Mouse (Mus musculus): ENCODE results near the gene Rims3. TPM values are rescaled to one million over a fixed set of nuclear protein-coding genes. Genes with fewer than 3 reads are reported as not detected.

Gene Rims3
- polyA plus RNA-seq, 1 experiment = 0.39 TPM

- Histone ChIP-seq H3K4me1 (ENCODE audit: control insufficient read depth, insufficient read depth, low read length) (peaks cover 3% of the 10 kb centered on the region; the same call in 1 of the 2 replicates), H3K4me3 (ENCODE audit: insufficient read depth, low read depth, low read length) (no peak overlapping the region), H3K36me3 (ENCODE audit: control insufficient read depth, insufficient read depth, low read length) (no peaks in the 10 kb centered on the region), H3K27ac (ENCODE audit: insufficient read depth, low read depth, low read length) (no peak overlapping the region), H3K27me3 (replicated peaks; ENCODE audit: control insufficient read depth, insufficient read depth, low read length) (no peaks in the 10 kb centered on the region)
- WGBS = 73% methylated on average over 4 of the region's 4 CpGs
- TF ChIP-seq POLR2A (IDR thresholded peaks at IDR 0.05; ENCODE audit: low read depth, low read length) (no peak), CTCF (conservative IDR thresholded peaks at IDR 0.05; ENCODE audit: insufficient read depth, insufficient read length, low read depth, low read length) (no peak)
- no peak for DNase-seq
Observed at GRCm38 (mm10) chr4:120914501-120914900, 59.9 kb downstream of the Rims3 start.

DNA sequence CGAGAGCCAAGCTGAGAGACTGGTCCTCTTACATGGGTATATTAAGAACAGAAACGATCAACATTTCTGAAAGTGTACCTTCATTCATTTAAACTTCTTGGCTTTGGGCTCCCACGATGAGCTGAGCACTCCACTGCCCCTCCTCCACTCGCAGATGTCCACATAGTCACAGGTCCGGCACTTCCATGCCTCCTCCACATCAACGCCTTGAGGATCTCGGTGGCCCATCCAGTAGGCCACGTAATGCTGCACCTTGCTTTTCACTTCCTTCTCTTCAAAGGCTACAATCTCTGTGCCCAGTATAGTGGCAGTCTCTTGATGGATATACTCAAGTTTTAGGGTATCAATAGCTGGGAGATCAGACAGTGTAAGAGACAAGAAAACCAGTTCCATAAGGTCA, 66.8 kb downstream of the Rims3 start:
- WGBS = 87% methylated on average over 8 of the region's 8 CpGs
- H3K36me3 ChIP-seq (ENCODE audit: control insufficient read depth, insufficient read depth, low read length) = no peaks in the 10 kb centered on the region; the same call in 1 of the 2 replicates
- DNase-seq = no peak

DNA sequence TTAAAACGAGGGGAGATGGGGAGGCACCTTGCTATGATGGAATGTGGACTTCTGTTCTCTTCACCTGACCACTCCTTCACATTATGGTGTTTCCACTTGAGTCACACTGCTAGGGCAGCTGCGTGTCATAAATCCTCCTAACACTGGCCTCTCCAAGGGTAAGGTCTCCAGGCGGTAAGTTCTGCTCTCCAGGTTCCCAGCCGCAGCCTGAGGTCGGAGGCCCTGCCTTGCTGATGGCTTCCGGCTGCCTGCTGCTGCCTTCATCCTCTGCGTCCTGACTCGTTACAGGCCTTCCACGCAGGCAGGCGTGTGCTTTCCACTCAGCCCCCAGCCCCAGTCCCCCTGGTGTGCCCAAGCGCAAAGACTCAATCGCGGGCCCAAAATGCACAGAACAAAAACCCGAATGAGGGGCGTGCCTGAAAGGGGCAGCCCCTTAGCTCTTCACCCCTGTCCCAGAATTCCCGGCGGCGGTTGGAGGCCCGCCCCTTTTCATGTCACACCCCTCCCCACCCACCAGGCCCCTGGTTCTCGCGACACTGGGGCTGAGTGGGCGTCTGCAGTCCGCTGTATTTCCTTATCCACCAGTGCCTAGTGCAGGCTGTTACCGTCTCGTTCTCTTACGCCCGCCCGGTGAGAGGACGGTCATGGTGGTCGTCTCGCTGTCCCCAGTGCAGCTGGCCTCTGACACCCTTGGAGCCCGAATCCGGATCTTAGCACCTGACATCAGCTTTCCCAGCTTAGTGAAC, 70.1 kb downstream of the Rims3 start, which contains the start of gene Exo5:
Gene Exo5 (minus strand): TSS at position 464 of the 746 bp plus-strand sequence.
- WGBS = under 1% methylated on average over 33 of the region's 33 CpGs

More for the DNA sequence above, 66.8 kb downstream of the Rims3 start:
- Histone ChIP-seq H3K27ac (ENCODE audit: insufficient read depth, low read depth, low read length) (no peak overlapping the region), H3K4me3 (ENCODE audit: insufficient read depth, low read depth, low read length) (no peak overlapping the region), H3K4me1 (ENCODE audit: control insufficient read depth, insufficient read depth, low read length) (peaks cover 5% of the 10 kb centered on the region; the same call in 1 of the 2 replicates), H3K27me3 (replicated peaks; ENCODE audit: control insufficient read depth, insufficient read depth, low read length) (no peaks in the 10 kb centered on the region)
- no peak for TF ChIP-seq POLR2A (IDR thresholded peaks at IDR 0.05; ENCODE audit: low read depth, low read length)
- no peak for TF ChIP-seq CTCF (conservative IDR thresholded peaks at IDR 0.05; ENCODE audit: insufficient read depth, insufficient read length, low read depth, low read length)

GRCm38 (mm10) chr4:120925386-120925785, 70.8 kb downstream of the Rims3 start:
- H3K4me1 ChIP-seq (ENCODE audit: control insufficient read depth, insufficient read depth, low read length) = peaks cover 5% of the 10 kb centered on the region; the same call in 1 of the 2 replicates
- no peaks in the 10 kb centered on the region; the same call in 1 of the 2 replicates for H3K36me3 ChIP-seq (ENCODE audit: control insufficient read depth, insufficient read depth, low read length)
- DNase-seq = peak; percentile 80
- H3K27ac ChIP-seq (ENCODE audit: insufficient read depth, low read depth, low read length) = peak overlapping the region; percentile 46
- H3K27me3 ChIP-seq (replicated peaks; ENCODE audit: control insufficient read depth, insufficient read depth, low read length) = no peaks in the 10 kb centered on the region
- peak overlapping the region; percentile 81 for H3K4me3 ChIP-seq (ENCODE audit: insufficient read depth, low read depth, low read length)
- WGBS = 9% methylated on average over 3 of the region's 3 CpGs
- peak; percentile 35 for TF ChIP-seq CTCF (conservative IDR thresholded peaks at IDR 0.05; ENCODE audit: insufficient read depth, insufficient read length, low read depth, low read length)
- no peak for TF ChIP-seq POLR2A (IDR thresholded peaks at IDR 0.05; ENCODE audit: low read depth, low read length)

More for the DNA sequence above, 70.1 kb downstream of the Rims3 start, which contains the start of gene Exo5:
- Histone ChIP-seq H3K4me1 (ENCODE audit: control insufficient read depth, insufficient read depth, low read length) (peaks cover 5% of the 10 kb centered on the region; the same call in 1 of the 2 replicates), H3K27me3 (replicated peaks; ENCODE audit: control insufficient read depth, insufficient read depth, low read length) (no peaks in the 10 kb centered on the region), H3K36me3 (ENCODE audit: control insufficient read depth, insufficient read depth, low read length) (no peaks in the 10 kb centered on the region; the same call in 1 of the 2 replicates), H3K4me3 (ENCODE audit: insufficient read depth, low read depth, low read length) (peak within 1 kb of the TSS; percentile 81), H3K27ac (ENCODE audit: insufficient read depth, low read depth, low read length) (peak within 1 kb of the TSS; percentile 82)
- peak; percentile 93 for DNase-seq
- TF ChIP-seq CTCF (conservative IDR thresholded peaks at IDR 0.05; ENCODE audit: insufficient read depth, insufficient read length, low read depth, low read length) (no peak), POLR2A (IDR thresholded peaks at IDR 0.05; ENCODE audit: low read depth, low read length) (peak; percentile 88)

- H3K27me3 ChIP-seq (replicated peaks; ENCODE audit: control insufficient read depth, insufficient read depth, low read length) = no peaks in the 10 kb centered on the region
- WGBS = 83% methylated on average over 3 of the region's 3 CpGs
- peak; percentile 34 for DNase-seq
- no peak for TF ChIP-seq POLR2A (IDR thresholded peaks at IDR 0.05; ENCODE audit: low read depth, low read length)
- TF ChIP-seq CTCF (conservative IDR thresholded peaks at IDR 0.05; ENCODE audit: insufficient read depth, insufficient read length, low read depth, low read length) = no peak
- H3K4me1 ChIP-seq (ENCODE audit: control insufficient read depth, insufficient read depth, low read length) = peaks cover 5% of the 10 kb centered on the region; the same call in 1 of the 2 replicates
- no peaks in the 10 kb centered on the region for H3K36me3 ChIP-seq (ENCODE audit: control insufficient read depth, insufficient read depth, low read length)
- H3K27ac ChIP-seq (ENCODE audit: insufficient read depth, low read depth, low read length) = no peak overlapping the region
- no peak overlapping the region for H3K4me3 ChIP-seq (ENCODE audit: insufficient read depth, low read depth, low read length)
Observed at GRCm38 (mm10) chr4:120928686-120929085, 74.1 kb downstream of the Rims3 start.

DNA sequence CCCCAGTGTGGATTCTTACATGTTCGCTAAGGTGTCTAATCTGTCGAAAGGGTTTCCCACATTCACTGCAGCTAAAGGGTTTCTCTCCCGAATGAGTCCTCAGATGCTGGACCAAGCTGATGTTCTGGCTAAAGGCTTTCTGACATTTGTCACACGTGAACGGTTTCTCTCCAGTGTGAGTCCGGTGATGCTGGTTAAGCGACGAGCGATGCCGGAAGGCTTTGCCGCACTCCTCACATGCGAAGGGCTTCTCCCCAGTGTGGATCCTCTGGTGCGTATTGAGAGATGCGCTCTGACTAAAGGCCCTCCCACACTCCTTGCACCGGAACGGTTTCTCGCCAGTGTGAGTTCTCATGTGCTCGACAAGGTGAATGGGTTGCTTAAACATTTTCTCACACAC, 76.1 kb downstream of the Rims3 start:
- 95% methylated on average over 18 of the region's 18 CpGs for WGBS
- H3K36me3 ChIP-seq (ENCODE audit: control insufficient read depth, insufficient read depth, low read length) = no peaks in the 10 kb centered on the region
- no peaks in the 10 kb centered on the region for H3K27me3 ChIP-seq (replicated peaks; ENCODE audit: control insufficient read depth, insufficient read depth, low read length)
- H3K4me1 ChIP-seq (ENCODE audit: control insufficient read depth, insufficient read depth, low read length) = 0 out of 2 replicates have a peak, but pooled peaks cover 3% of the 10 kb centered on the region
- TF ChIP-seq POLR2A (IDR thresholded peaks at IDR 0.05; ENCODE audit: low read depth, low read length) (no peak), CTCF (conservative IDR thresholded peaks at IDR 0.05; ENCODE audit: insufficient read depth, insufficient read length, low read depth, low read length) (no peak)
- H3K4me3 ChIP-seq (ENCODE audit: insufficient read depth, low read depth, low read length) = no peak overlapping the region
- no peak for DNase-seq
- H3K27ac ChIP-seq (ENCODE audit: insufficient read depth, low read depth, low read length) = no peak overlapping the region

DNA sequence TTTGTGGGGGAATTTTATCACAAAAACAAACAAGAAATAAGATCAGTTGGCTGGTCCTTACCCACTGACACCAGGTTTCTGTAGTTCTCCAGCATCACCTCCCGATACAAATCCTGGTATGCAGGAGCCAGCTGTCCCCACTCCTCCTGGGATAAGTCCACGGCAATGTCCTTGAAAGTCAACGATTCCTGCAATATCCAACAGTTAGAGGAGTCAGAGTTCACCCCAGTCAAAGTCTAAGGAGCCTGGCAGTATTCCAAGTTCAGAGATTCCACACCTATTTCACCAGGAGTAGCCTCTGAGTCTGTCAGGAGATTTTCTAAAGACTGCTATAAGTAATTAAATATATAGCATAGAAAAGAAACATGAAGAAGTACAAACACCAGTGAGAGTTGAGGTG, 80.4 kb downstream of the Rims3 start:
- TF ChIP-seq POLR2A (IDR thresholded peaks at IDR 0.05; ENCODE audit: low read depth, low read length) = no peak
- no peak for TF ChIP-seq CTCF (conservative IDR thresholded peaks at IDR 0.05; ENCODE audit: insufficient read depth, insufficient read length, low read depth, low read length)
- H3K27me3 ChIP-seq (replicated peaks; ENCODE audit: control insufficient read depth, insufficient read depth, low read length) = no peaks in the 10 kb centered on the region
- H3K4me1 ChIP-seq (ENCODE audit: control insufficient read depth, insufficient read depth, low read length) = 0 out of 2 replicates have a peak, but pooled peaks cover 3% of the 10 kb centered on the region
- H3K4me3 ChIP-seq (ENCODE audit: insufficient read depth, low read depth, low read length) = no peak overlapping the region
- H3K36me3 ChIP-seq (ENCODE audit: control insufficient read depth, insufficient read depth, low read length) = no peaks in the 10 kb centered on the region
- no peak overlapping the region for H3K27ac ChIP-seq (ENCODE audit: insufficient read depth, low read depth, low read length)
- peak; percentile 83 for DNase-seq
- WGBS = 40% methylated on average over 3 of the region's 3 CpGs

Other genes with a start within 250 kb of the Rims3 start
- gene Cited4, start 188.2 kb upstream of the Rims3 start, polyA plus RNA-seq (2012; rRNA removed) = 4.2 and 5.9 TPM in 2 replicates
- 0.86 and 1.0 TPM in 2 replicates for gene Kcnq4, start 106.2 kb upstream of the Rims3 start, polyA plus RNA-seq (2012; rRNA removed)
- 218 and 287 TPM in 2 replicates for gene Nfyc, start 23.2 kb upstream of the Rims3 start, polyA plus RNA-seq (2012; rRNA removed)
- gene Exo5, start 70.2 kb downstream of the Rims3 start, polyA plus RNA-seq (2012; rRNA removed) = 3.4 and 4.1 TPM in 2 replicates
- gene Zfp69, start 96.9 kb downstream of the Rims3 start, polyA plus RNA-seq (2012; rRNA removed) = 1.3 and 1.4 TPM in 2 replicates
- 20.5 and 27.3 TPM in 2 replicates for gene Smap2, start 162.4 kb downstream of the Rims3 start, polyA plus RNA-seq (2012; rRNA removed)
- gene Col9a2, start 184.6 kb downstream of the Rims3 start, polyA plus RNA-seq (2012; rRNA removed) = not detected in 2 replicates
- 43.5 and 45.7 TPM in 2 replicates for gene Zmpste24, start 243.4 kb downstream of the Rims3 start, polyA plus RNA-seq (2012; rRNA removed)

All from kidney, adult 2 months (tissue).